Mouse (Mus musculus): ENCODE measurements around the gene Mettl17.

Mettl17 gene

GRCm38 (mm10) chr14:51929309-51929943 lies 44.8 kb downstream of the Mettl17 start:
- DNase-seq (ENCODE audit: low spot score in 2 of 2), result peak; percentile 66 to 71

DNA sequence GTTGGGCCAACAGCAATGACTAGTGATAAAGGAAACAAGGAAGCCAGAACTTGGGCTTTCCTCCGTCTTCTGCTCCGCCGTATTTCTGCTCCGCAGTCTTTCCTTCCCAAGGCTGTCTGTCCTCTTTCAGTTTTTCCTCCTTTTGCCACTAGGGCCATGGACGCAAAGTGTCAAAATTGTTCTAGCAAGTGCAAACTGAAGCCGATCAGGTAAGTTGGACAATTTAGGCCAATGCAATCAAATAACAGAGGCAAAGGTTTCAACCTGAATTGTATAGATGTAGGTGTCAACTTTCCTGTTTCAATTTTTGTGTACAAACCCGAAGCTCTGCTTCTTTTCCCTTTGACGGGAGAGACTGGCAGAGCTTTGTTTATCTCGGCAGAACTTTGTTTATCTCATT lies 45.3 kb downstream of the Mettl17 start:
- no peak for DNase-seq (ENCODE audit: low spot score in 2 of 2)

DNA sequence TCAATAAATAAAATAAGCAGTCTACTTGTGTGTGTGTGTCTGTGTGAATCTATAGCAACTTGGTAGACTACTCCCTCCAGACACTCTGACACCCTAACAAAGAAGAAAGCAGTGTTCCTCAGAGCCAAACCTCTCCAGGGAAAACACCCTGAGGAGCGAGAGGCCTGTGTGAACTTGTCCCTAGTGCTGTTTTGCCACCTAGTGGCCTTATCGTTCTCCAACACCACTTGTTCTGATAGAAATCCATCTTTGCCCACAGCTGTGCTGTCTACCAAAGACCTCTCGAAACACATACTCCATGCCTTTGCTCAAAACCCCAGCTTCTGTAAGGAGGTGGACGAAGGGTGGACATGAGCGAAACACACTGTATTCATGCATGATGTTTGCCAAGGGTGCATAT lies 46.2 kb downstream of the Mettl17 start:
- peak; percentile 59 to 69 for DNase-seq (ENCODE audit: low spot score in 2 of 2)

- DNase-seq (ENCODE audit: low spot score in 2 of 2), result no peak
These were observed 47.7 kb downstream of the Mettl17 start for GRCm38 (mm10) chr14:51932092-51933020.

GRCm38 (mm10) chr14:51939005-51939404 lies 54.4 kb downstream of the Mettl17 start:
- no peak for DNase-seq (ENCODE audit: low spot score in 2 of 2)

DNA sequence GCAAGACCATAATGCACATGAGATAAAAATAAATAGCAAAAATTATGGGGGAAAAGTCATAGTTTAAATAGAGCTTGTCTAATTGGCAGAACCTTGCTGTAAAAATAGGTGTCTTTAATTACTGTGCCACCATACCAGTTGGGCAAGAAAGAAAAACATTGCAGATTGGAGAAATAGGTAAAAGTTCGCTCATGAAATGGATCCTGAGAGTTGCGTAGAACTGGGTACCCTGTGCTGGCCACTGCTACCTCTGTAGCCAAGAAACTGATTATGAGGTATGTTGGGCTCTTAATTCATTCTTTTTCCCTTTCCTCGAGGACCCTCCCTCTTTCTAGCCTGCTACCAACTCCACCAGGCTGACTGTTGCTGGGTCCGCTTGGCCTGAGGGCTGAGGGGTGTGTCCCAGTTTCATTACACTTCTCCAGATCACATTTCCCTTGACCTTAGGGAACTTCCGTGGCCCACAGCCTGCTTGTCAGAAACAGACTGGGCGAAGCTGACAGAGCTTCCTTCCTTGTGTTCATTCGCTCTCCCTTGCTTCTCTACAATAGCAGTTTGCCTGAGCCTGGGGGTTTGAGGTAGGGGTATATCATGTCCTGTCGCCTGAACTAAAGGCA lies 56.4 kb downstream of the Mettl17 start:
- DNase-seq (ENCODE audit: low spot score in 2 of 2), result no peak

GRCm38 (mm10) chr14:51941577-51941976 lies 56.9 kb downstream of the Mettl17 start:
- no peak for DNase-seq (ENCODE audit: low spot score in 2 of 2)

DNA sequence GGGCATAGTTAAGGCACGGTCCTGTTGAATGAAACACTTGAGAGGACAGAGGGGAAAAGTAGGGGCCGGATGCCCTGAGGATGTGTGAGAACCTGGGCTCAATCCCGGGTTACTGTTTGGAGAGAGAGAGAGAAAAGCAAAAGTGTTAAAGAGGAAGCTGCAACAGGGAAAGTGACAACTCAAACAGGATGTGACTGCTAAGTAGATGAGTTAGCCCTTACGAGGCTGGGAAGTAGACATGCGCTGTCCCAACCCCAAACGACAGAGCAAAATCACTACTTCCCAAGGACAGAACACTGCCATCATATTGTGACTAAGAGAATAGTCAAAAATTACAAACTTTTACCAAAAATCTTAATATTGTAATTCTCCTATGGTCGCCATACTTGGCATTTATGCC lies 57.6 kb downstream of the Mettl17 start:
- no peak for DNase-seq (ENCODE audit: low spot score in 2 of 2)
